Mouse (Mus musculus): Measurements from ENCODE around the gene Plpp3.

DNA sequence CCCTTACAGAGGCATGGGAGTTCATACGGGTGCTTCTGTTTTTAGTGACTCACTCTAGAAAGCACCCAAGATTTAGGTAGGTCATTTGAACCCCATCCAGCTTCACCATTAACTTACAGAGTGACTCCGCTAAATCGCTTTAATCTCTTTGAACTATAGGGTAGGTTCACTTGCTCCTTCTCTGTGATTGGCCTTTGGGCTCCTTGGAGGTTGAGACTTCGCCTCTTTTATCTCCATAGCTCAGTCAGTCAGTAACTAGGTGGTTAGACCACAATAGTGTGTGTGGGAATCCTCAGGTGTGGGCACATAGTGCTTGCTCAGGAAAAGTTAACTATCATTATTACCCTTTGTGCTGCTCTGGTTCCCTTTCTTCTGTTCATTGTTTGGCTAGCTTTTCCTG is 33.7 kb downstream of the Plpp3 start:
- TF ChIP-seq CTCF (IDR thresholded peaks at IDR 0.05; ENCODE audit: insufficient read depth, low read depth, low read length) (no peak), POLR2A (IDR thresholded peaks at IDR 0.05; ENCODE audit: insufficient read depth, low read depth, low read length) (no peak)

Data from olfactory bulb, adult 2 months (tissue).